Mouse (Mus musculus): ENCODE results near the gene Rps6ka2. TPM values are rescaled to one million over a fixed set of nuclear protein-coding genes. Genes with fewer than 3 reads are reported as not detected.

Rps6ka2 gene
- polyA plus RNA-seq, 2 experiments, result 12.1 to 13.8 TPM

Other genes starting within 250 kb of the Rps6ka2 start
- gene Rsph3b, start 221.4 kb upstream of the Rps6ka2 start, polyA plus RNA-seq (2012; rRNA removed), result 18.4 and 21.0 TPM in 2 replicates
- gene Rsph3b, start 221.4 kb upstream of the Rps6ka2 start, polyA plus RNA-seq (2014; fragmentation: Nextera tagmentation; extraction: Ambion mirVana), result 42.5 and 44.0 TPM in 2 replicates
- 52.7 and 53.0 TPM in 2 replicates for gene Tagap1, start 209.0 kb upstream of the Rps6ka2 start, polyA plus RNA-seq (2012; rRNA removed)
- gene Tagap1, start 209.0 kb upstream of the Rps6ka2 start, polyA plus RNA-seq (2014; fragmentation: Nextera tagmentation; extraction: Ambion mirVana), result 52.3 and 59.7 TPM in 2 replicates
- 78.6 and 137 TPM in 2 replicates for gene Rnaset2b, start 199.5 kb upstream of the Rps6ka2 start, polyA plus RNA-seq (2012; rRNA removed)
- 169 and 189 TPM in 2 replicates for gene Rnaset2b, start 199.5 kb upstream of the Rps6ka2 start, polyA plus RNA-seq (2014; fragmentation: Nextera tagmentation; extraction: Ambion mirVana)
- gene Gm49721, start 191.2 kb upstream of the Rps6ka2 start, polyA plus RNA-seq (2012; rRNA removed), result 0.19 and 0.39 TPM in 2 replicates
- gene Gm49721, start 191.2 kb upstream of the Rps6ka2 start, polyA plus RNA-seq (2014; fragmentation: Nextera tagmentation; extraction: Ambion mirVana), result 0.11 and 0.18 TPM in 2 replicates
- gene Gm1604a, start 144.5 kb upstream of the Rps6ka2 start, polyA plus RNA-seq (2012; rRNA removed), result not detected in 2 replicates
- gene Gm1604a, start 144.5 kb upstream of the Rps6ka2 start, polyA plus RNA-seq (2014; fragmentation: Nextera tagmentation; extraction: Ambion mirVana), result not detected in 2 replicates
- gene Tcp10a, start 154.5 kb downstream of the Rps6ka2 start, polyA plus RNA-seq (2012; rRNA removed), result not detected in 2 replicates
- gene Tcp10a, start 154.5 kb downstream of the Rps6ka2 start, polyA plus RNA-seq (2014; fragmentation: Nextera tagmentation; extraction: Ambion mirVana), result not detected in 2 replicates
- not detected in 2 replicates for gene Ttll2, start 182.6 kb downstream of the Rps6ka2 start, polyA plus RNA-seq (2012; rRNA removed)
- not detected in 2 replicates for gene Ttll2, start 182.6 kb downstream of the Rps6ka2 start, polyA plus RNA-seq (2014; fragmentation: Nextera tagmentation; extraction: Ambion mirVana)
- not detected in 2 replicates for gene Gm49630, start 201.9 kb downstream of the Rps6ka2 start, polyA plus RNA-seq (2012; rRNA removed)
- gene Gm49630, start 201.9 kb downstream of the Rps6ka2 start, polyA plus RNA-seq (2014; fragmentation: Nextera tagmentation; extraction: Ambion mirVana), result not detected in 2 replicates
- gene Unc93a2, start 215.3 kb downstream of the Rps6ka2 start, polyA plus RNA-seq (2012; rRNA removed), result 0.03 and 0.06 TPM in 2 replicates
- not detected in 2 replicates for gene Unc93a2, start 215.3 kb downstream of the Rps6ka2 start, polyA plus RNA-seq (2014; fragmentation: Nextera tagmentation; extraction: Ambion mirVana)